Mouse (Mus musculus): ENCODE data around the gene Sorbs1. TPM values are rescaled to one million over a fixed set of nuclear protein-coding genes. Genes with fewer than 3 reads are reported as not detected.

The Sorbs1 gene
- polyA plus RNA-seq, 1 experiment from 2014 or later = 59.2 TPM

- Histone ChIP-seq H3K9me3 (replicated peaks) (no peaks in the 10 kb centered on the region), H3K9ac (no peak overlapping the region), H3K4me2 (no peak overlapping the region), H3K36me3 (peaks cover 21% of the 10 kb centered on the region), H3K4me3 (replicated peaks) (no peak overlapping the region), H3K27me3 (no peaks in the 10 kb centered on the region), H3K4me1 (peaks cover 3% of the 10 kb centered on the region; the same call in 1 of the 2 replicates), H3K27ac (no peak overlapping the region)
- 58% methylated on average over 21 of the region's 21 CpGs for WGBS
- no peak for ATAC-seq (replicated peaks; ENCODE audit: low FRiP score)
Observed at GRCm38 (mm10) chr19:40376566-40377281, 136.9 kb downstream of the Sorbs1 start.

GRCm38 (mm10) chr19:40374720-40375119 is 138.9 kb downstream of the Sorbs1 start:
- no peak for ATAC-seq (replicated peaks; ENCODE audit: low FRiP score)
- H3K4me3 ChIP-seq (replicated peaks) = no peak overlapping the region

GRCm38 (mm10) chr19:40372679-40373078 is 140.9 kb downstream of the Sorbs1 start:
- Histone ChIP-seq H3K4me3 (replicated peaks) (no peak overlapping the region), H3K27me3 (no peaks in the 10 kb centered on the region), H3K36me3 (peaks cover 30% of the 10 kb centered on the region), H3K4me1 (peaks cover 7% of the 10 kb centered on the region), H3K4me2 (no peak overlapping the region), H3K9me3 (replicated peaks) (no peaks in the 10 kb centered on the region), H3K27ac (no peak overlapping the region), H3K9ac (no peak overlapping the region)
- no peak for ATAC-seq (replicated peaks; ENCODE audit: low FRiP score)
- WGBS = 93% methylated on average over 5 of the region's 5 CpGs

More at GRCm38 (mm10) chr19:40374720-40375119, 138.9 kb downstream of the Sorbs1 start:
- no peak overlapping the region for H3K27ac ChIP-seq
- no peaks in the 10 kb centered on the region for H3K9me3 ChIP-seq (replicated peaks)
- no peaks in the 10 kb centered on the region for H3K27me3 ChIP-seq
- H3K36me3 ChIP-seq = peaks cover 23% of the 10 kb centered on the region
- H3K9ac ChIP-seq = no peak overlapping the region
- 91% methylated on average over 2 of the region's 2 CpGs for WGBS
- peaks cover 7% of the 10 kb centered on the region for H3K4me1 ChIP-seq
- no peak overlapping the region for H3K4me2 ChIP-seq

- Histone ChIP-seq H3K27me3 (no peaks in the 10 kb centered on the region), H3K27ac (no peak overlapping the region), H3K4me3 (replicated peaks) (no peak overlapping the region), H3K9ac (no peak overlapping the region), H3K4me2 (no peak overlapping the region), H3K4me1 (peaks cover 7% of the 10 kb centered on the region), H3K36me3 (peaks cover 30% of the 10 kb centered on the region), H3K9me3 (replicated peaks) (no peaks in the 10 kb centered on the region)
- 77% methylated on average over 4 of the region's 4 CpGs for WGBS
- ATAC-seq (replicated peaks; ENCODE audit: low FRiP score) = no peak
Observed at GRCm38 (mm10) chr19:40371866-40372265, 141.7 kb downstream of the Sorbs1 start.

GRCm38 (mm10) chr19:40369852-40370811 is 143.4 kb downstream of the Sorbs1 start:
- Histone ChIP-seq H3K4me3 (replicated peaks) (no peak overlapping the region), H3K36me3 (peaks cover 20% of the 10 kb centered on the region; the same call in 1 of the 2 replicates), H3K9me3 (replicated peaks) (no peaks in the 10 kb centered on the region), H3K9ac (no peak overlapping the region), H3K27ac (no peak overlapping the region), H3K4me1 (peaks cover 16% of the 10 kb centered on the region), H3K27me3 (no peaks in the 10 kb centered on the region), H3K4me2 (no peak overlapping the region)
- ATAC-seq (replicated peaks; ENCODE audit: low FRiP score) = 0 out of 2 replicates have a peak, but pooled peaks have one; percentile 16
- 58% methylated on average over 18 of the region's 18 CpGs for WGBS

- no peak for ATAC-seq (replicated peaks; ENCODE audit: low FRiP score)
- H3K4me2 ChIP-seq = no peak overlapping the region
- WGBS = 89% methylated on average over 2 of the region's 2 CpGs
- no peak overlapping the region for H3K4me3 ChIP-seq (replicated peaks)
- no peaks in the 10 kb centered on the region for H3K9me3 ChIP-seq (replicated peaks)
- H3K36me3 ChIP-seq = peaks cover 34% of the 10 kb centered on the region
- no peak overlapping the region for H3K9ac ChIP-seq
- H3K4me1 ChIP-seq = peaks cover 16% of the 10 kb centered on the region
- H3K27me3 ChIP-seq = no peaks in the 10 kb centered on the region
- no peak overlapping the region for H3K27ac ChIP-seq
Observed at GRCm38 (mm10) chr19:40368517-40368916, 145.1 kb downstream of the Sorbs1 start.

- Histone ChIP-seq H3K27ac (peak overlapping the region; percentile 32), H3K4me2 (peak overlapping the region; percentile 36), H3K27me3 (no peaks in the 10 kb centered on the region), H3K4me3 (replicated peaks) (no peak overlapping the region), H3K9me3 (replicated peaks) (no peaks in the 10 kb centered on the region), H3K36me3 (peaks cover 38% of the 10 kb centered on the region), H3K4me1 (peaks cover 16% of the 10 kb centered on the region), H3K9ac (no peak overlapping the region)
- WGBS = 24% methylated on average over 11 of the region's 11 CpGs
- ATAC-seq (replicated peaks; ENCODE audit: low FRiP score) = peak; percentile 89
Observed at GRCm38 (mm10) chr19:40366163-40366941, 147.2 kb downstream of the Sorbs1 start.

GRCm38 (mm10) chr19:40365137-40365536 is 148.4 kb downstream of the Sorbs1 start:
- Histone ChIP-seq H3K27ac (no peak overlapping the region), H3K4me1 (peaks cover 10% of the 10 kb centered on the region), H3K27me3 (no peaks in the 10 kb centered on the region), H3K9me3 (replicated peaks) (no peaks in the 10 kb centered on the region), H3K36me3 (peaks cover 38% of the 10 kb centered on the region), H3K9ac (no peak overlapping the region), H3K4me3 (replicated peaks) (no peak overlapping the region), H3K4me2 (no peak overlapping the region)
- WGBS = 82% methylated on average over 5 of the region's 5 CpGs
- ATAC-seq (replicated peaks; ENCODE audit: low FRiP score) = no peak

GRCm38 (mm10) chr19:40363447-40363846 is 150.1 kb downstream of the Sorbs1 start:
- no peak overlapping the region for H3K4me3 ChIP-seq (replicated peaks)
- peaks cover 26% of the 10 kb centered on the region for H3K36me3 ChIP-seq
- no peak overlapping the region for H3K9ac ChIP-seq
- H3K27ac ChIP-seq = no peak overlapping the region
- H3K4me2 ChIP-seq = no peak overlapping the region
- peaks cover 9% of the 10 kb centered on the region for H3K4me1 ChIP-seq
- no peak for ATAC-seq (replicated peaks; ENCODE audit: low FRiP score)
- no peaks in the 10 kb centered on the region for H3K9me3 ChIP-seq (replicated peaks)
- WGBS = 95% methylated on average over 5 of the region's 5 CpGs
- H3K27me3 ChIP-seq = no peaks in the 10 kb centered on the region

- Histone ChIP-seq H3K4me2 (no peak overlapping the region), H3K27ac (no peak overlapping the region), H3K9ac (no peak overlapping the region), H3K9me3 (replicated peaks) (no peaks in the 10 kb centered on the region), H3K4me1 (peaks cover 9% of the 10 kb centered on the region), H3K4me3 (replicated peaks) (no peak overlapping the region), H3K27me3 (no peaks in the 10 kb centered on the region), H3K36me3 (peaks cover 26% of the 10 kb centered on the region)
- ATAC-seq (replicated peaks; ENCODE audit: low FRiP score) = no peak
- 85% methylated on average over 12 of the region's 12 CpGs for WGBS
Observed at GRCm38 (mm10) chr19:40362203-40362865, 151.2 kb downstream of the Sorbs1 start.

- 85% methylated on average over 5 of the region's 5 CpGs for WGBS
- H3K27me3 ChIP-seq = no peaks in the 10 kb centered on the region
- H3K4me2 ChIP-seq = no peak overlapping the region
- no peaks in the 10 kb centered on the region for H3K9me3 ChIP-seq (replicated peaks)
- ATAC-seq (replicated peaks; ENCODE audit: low FRiP score) = no peak
- H3K4me3 ChIP-seq (replicated peaks) = no peak overlapping the region
- H3K4me1 ChIP-seq = no peaks in the 10 kb centered on the region
- no peak overlapping the region for H3K9ac ChIP-seq
- H3K27ac ChIP-seq = no peak overlapping the region
- peaks cover 22% of the 10 kb centered on the region for H3K36me3 ChIP-seq
Observed at GRCm38 (mm10) chr19:40359712-40360394, 153.7 kb downstream of the Sorbs1 start.

All from kidney, embryonic 15.5 days (tissue).